Mouse (Mus musculus) C2C12 (cell line): Measurements from ENCODE around the gene Ggn. TPM values are rescaled to one million over a fixed set of nuclear protein-coding genes. Genes with fewer than 3 reads are reported as not detected.
"Not testable (repeated sequence)": the region's sequence is repeated elsewhere in the genome, so short reads cannot be mapped to it uniquely, and the experiment has no call there.

Experiments used
- H3K27me3 ChIP-seq: one replicate; pipeline ENCODE4 v1.6.1; 2011; ENCODE audit not compliant: control insufficient read depth, insufficient read depth, insufficient read length
- H3K36me3 ChIP-seq: one replicate; pipeline ENCODE4 v1.6.1; 2011; ENCODE audit not compliant: control insufficient read depth, insufficient read depth
- H3K4me3 ChIP-seq: one replicate; pipeline ENCODE4 v1.5.1; 2011; ENCODE audit warnings: mild to moderate bottlenecking, control low read depth; ENCODE audit not compliant: poor library complexity, insufficient read depth, severe bottlenecking
- H3K79me2 ChIP-seq: one replicate; pipeline ENCODE4 v1.6.1; 2011; ENCODE audit not compliant: control insufficient read depth, insufficient read depth
- H3K79me3 ChIP-seq: one replicate; pipeline ENCODE4 v1.6.1; 2011; ENCODE audit warnings: low read depth, control low read depth
- H3ac ChIP-seq: one replicate; pipeline ENCODE3; 2011; ENCODE audit warnings: low read depth; ENCODE audit not compliant: control insufficient read depth, insufficient read length
- CEBPB ChIP-seq: IDR thresholded peaks from one replicate; pipeline ENCODE4 v1.6.1; 2011; ENCODE audit warnings: low read depth, mild to moderate bottlenecking, control low read depth, moderate library complexity
- CTCF ChIP-seq: IDR thresholded peaks from one replicate; pipeline ENCODE4 v1.5.1; 2011; ENCODE audit not compliant: control insufficient read depth, insufficient read depth, insufficient read length
- FOSL1 ChIP-seq: IDR thresholded peaks from one replicate; pipeline ENCODE4 v1.8.0; 2011; ENCODE audit warnings: mild to moderate bottlenecking, low read length; ENCODE audit not compliant: poor library complexity, insufficient read depth, severe bottlenecking
- MAX ChIP-seq: IDR thresholded peaks from one replicate; pipeline ENCODE4 v1.6.1; 2011; ENCODE audit warnings: mild to moderate bottlenecking, control low read depth
- MYOD1 ChIP-seq: IDR thresholded peaks from one replicate; pipeline ENCODE4 v1.6.1; 2011; ENCODE audit warnings: low read depth; ENCODE audit not compliant: control insufficient read depth, insufficient read length
- MYOG ChIP-seq: IDR thresholded peaks from one replicate; pipeline ENCODE4 v1.6.1; 2011; ENCODE audit not compliant: control insufficient read depth, insufficient read length; ENCODE audit errors: extremely low read depth
- USF1 ChIP-seq: IDR thresholded peaks from one replicate; pipeline ENCODE4 v1.6.1; 2011; ENCODE audit warnings: low read depth, mild to moderate bottlenecking, control low read depth, moderate library complexity
- polyA plus RNA-seq: library from polyadenylated mRNA; unstranded; fragments of >200 nt; fragmentation: generic; extraction: Trizol; gene quantifications from one replicate; pipeline ENCODE4 v1.2.1, GENCODE M21; 2012; ENCODE audit warnings: missing spikeins

The Ggn gene
- polyA plus RNA-seq, 1 experiment, result 0.82 TPM

- Histone ChIP-seq H3K79me3 (no peaks in the 10 kb centered on the region), H3K79me2 (no peaks in the 10 kb centered on the region), H3K27me3 (peaks cover 3% of the 10 kb centered on the region), H3K4me3 (no peak overlapping the region), H3K36me3 (no peaks in the 10 kb centered on the region), H3ac (no peak overlapping the region)
- TF ChIP-seq MYOG (no peak), FOSL1 (no peak), MAX (no peak)
Observed at GRCm38 (mm10) chr7:29202577-29202976, 32.6 kb downstream of the Ggn start.

DNA sequence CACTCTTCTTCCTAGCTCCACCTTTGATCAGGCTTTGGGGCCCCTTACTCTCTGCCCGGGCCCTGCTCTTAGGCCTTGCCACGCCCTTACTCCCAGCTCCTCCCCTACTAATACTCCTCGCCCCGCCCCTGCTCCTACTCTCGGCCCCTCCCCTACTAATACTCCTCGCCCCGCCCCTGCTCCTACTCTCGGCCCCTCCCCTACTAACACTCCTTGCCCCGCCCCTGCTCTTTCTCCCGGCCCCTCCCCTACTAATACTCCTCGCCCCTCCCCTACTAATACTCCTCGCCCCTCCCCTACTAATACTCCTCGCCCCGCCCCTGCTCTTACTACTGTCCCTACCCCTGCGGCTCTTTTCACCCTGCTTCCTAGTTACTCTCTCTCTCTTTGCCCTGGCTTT, 41.0 kb downstream of the Ggn start:
- H3K27me3 ChIP-seq, H3K36me3 ChIP-seq, H3K79me2 ChIP-seq, H3ac ChIP-seq, H3K4me3 ChIP-seq, H3K79me3 ChIP-seq: not testable (repeated sequence)

DNA sequence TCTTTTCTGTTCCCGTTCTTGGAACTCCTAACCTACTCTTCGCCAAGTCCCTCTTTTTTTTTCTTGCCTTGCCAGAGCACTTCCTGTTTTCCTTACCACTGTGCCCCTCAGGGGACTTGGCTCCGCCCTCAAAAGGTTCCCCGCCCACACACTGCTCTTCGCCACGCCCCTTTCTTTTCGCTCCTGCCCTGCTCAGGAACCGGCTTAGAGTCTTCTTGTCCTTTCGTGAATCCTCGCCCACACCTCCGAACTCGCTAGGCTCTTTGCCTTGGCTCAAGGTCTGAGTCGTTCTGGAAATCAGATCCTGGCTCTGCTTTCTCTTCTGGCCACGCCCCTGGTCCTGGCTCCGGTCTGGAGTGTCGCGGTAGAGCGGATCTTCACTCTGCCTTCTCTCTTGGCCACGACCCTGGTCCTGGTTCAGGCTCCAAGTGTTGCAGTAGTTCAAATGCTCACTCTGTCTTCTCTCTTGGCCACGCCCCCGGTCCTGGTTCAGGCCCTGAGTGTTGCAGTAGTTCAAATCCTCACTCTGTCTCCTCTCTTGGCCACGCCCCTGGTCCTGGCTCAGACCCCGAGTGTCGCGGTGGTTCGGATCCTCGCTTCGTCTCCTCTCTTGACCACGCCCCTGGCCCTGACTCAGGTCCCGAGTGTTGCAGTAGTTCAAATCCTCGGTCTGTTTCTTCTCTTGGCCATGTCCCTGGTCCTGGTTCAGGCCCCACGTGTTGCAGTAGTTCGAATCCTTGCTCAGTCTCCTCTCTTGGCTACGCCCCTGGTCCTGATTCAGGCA, 41.6 kb downstream of the Ggn start:
- peak overlapping the region; percentile 14 for H3ac ChIP-seq
- TF ChIP-seq MYOD1 (no peak), USF1 (no peak), MYOG (no peak), CEBPB (no peak), CTCF (no peak), MAX (no peak), FOSL1 (no peak)
- no peak overlapping the region for H3K4me3 ChIP-seq
- no peaks in the 10 kb centered on the region for H3K36me3 ChIP-seq
- no peaks in the 10 kb centered on the region for H3K79me2 ChIP-seq
- no peaks in the 10 kb centered on the region for H3K79me3 ChIP-seq
- H3K27me3 ChIP-seq, result no peaks in the 10 kb centered on the region

DNA sequence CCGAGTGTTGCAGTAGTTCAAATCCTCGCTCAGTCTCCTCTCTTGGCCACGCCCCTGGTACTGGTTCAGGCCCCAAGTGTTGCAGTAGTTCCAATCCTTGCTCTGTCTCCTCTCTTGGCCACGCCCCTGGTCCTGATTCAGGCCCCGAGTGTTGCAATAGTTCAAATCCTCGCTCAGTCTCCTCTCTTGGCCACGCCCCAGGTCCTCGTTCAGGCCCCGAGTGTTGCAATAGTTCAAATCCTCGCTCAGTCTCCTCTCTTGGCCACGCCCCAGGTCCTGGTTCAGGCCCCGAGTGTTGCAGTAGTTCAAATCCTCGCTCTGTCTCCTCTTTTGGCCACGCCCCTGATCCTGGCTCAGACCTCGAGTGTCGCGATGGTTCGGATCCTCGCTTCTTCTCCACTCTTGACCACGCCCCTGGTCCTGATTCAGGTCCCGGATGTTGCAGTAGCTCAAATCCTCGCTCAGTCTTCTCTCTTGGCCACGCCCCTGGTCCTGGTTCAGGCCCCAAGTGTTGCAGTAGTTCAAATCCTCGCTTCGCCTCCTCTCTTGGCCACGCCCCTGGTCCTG, 42.3 kb downstream of the Ggn start:
- Histone ChIP-seq H3ac (no peak overlapping the region), H3K4me3 (no peak overlapping the region), H3K36me3 (no peaks in the 10 kb centered on the region), H3K79me3 (no peaks in the 10 kb centered on the region), H3K79me2 (no peaks in the 10 kb centered on the region), H3K27me3 (no peaks in the 10 kb centered on the region)
- TF ChIP-seq MYOG (no peak), MYOD1 (no peak), CEBPB (no peak), CTCF (no peak), USF1 (no peak), MAX (no peak), FOSL1 (no peak)

DNA sequence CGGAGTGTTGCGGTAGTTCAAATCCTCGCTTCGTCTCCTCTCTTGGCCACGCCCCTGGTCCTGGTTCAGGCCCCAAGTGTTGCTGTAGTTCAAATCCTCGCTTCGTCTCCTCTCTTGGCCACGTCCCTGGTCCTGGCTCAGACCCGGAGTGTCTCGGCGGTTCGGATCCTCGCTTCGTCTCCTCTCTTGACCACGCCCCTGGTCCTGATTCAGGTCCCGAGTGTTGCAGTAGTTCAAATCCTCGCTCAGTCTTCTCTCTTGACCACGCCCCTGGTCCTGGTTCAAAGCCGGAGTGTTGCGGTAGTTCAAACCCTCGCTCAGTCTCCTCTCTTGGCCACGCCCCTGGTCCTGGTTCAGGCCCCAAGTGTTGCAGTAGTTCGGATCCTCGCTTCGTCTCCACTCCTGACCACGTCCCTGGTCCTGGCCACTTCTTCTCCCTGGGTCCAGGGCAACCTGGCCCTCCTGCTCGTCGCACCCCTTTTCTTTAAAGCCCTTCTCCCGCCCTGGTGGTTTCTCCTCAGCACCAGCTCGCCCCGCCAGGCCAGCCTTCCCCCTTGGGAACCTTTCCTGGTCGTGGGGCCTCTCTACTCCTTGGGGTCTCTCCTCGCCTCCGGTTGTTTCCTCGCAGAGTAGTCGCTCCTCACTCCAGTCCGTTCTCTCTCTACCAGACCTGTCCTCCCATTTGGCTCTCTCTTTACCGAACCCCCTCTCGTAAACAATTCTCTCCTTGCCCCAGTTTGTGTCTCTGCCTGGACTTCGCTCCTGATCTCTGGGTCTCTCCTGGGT, 43.0 kb downstream of the Ggn start:
- not testable (repeated sequence) for H3K36me3 ChIP-seq

GRCm38 (mm10) chr7:29213675-29214082, 43.7 kb downstream of the Ggn start, which contains the start of gene Catsperg1:
Gene Catsperg1 (minus strand): TSS chr7:29214035.
- Histone ChIP-seq H3K79me2 (no peaks in the 10 kb centered on the region), H3K36me3 (no peaks in the 10 kb centered on the region), H3ac (no peak within 1 kb of the TSS), H3K27me3 (no peaks in the 10 kb centered on the region), H3K79me3 (no peaks in the 10 kb centered on the region), H3K4me3 (no peak within 1 kb of the TSS)
- no peak for TF ChIP-seq MYOG
- TF ChIP-seq MYOD1, result no peak
- no peak for TF ChIP-seq CTCF
- TF ChIP-seq USF1, result no peak
- TF ChIP-seq CEBPB, result no peak
- TF ChIP-seq FOSL1, result no peak
- TF ChIP-seq MAX, result no peak

More for the DNA sequence above, 43.0 kb downstream of the Ggn start:
- not testable (repeated sequence) for H3K79me3 ChIP-seq, H3K27me3 ChIP-seq, H3ac ChIP-seq, H3K4me3 ChIP-seq, H3K79me2 ChIP-seq
